Mouse (Mus musculus): Measurements from ENCODE around the gene Hgfac.

DNA sequence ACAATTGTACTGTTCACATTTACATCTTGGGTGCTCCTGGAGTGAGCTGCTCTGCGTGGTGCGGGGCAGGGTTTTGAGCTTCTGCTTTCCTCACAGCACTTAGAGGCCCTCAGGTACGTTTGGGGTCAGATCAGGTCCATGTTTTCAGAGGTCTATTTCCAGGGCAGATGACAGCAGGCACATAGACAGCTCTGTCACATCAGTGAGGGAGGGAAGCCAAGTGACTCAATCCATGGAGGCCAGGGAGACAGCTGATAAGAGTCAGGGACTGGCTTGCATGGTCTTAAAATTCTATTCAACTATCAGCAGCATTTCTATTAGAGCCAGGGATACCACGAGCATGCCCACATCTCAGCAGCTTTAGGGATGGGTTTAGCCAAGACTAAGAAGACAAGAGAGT is 32.1 kb upstream of the Hgfac start:
- no peak for TF ChIP-seq CTCF (IDR thresholded peaks at IDR 0.05; ENCODE audit: insufficient read depth, low read length)
- TF ChIP-seq POLR2A (IDR thresholded peaks at IDR 0.05; ENCODE audit: borderline replicate concordance, extremely low read depth, low read depth, low read length) = no peak

All from lung, adult 2 months (tissue).